Mouse (Mus musculus): ENCODE results near the gene Magi1. TPM values are rescaled to one million over a fixed set of nuclear protein-coding genes. Genes with fewer than 3 reads are reported as not detected.

Magi1 gene
- total and polyA plus RNA-seq, 3 experiments = not detected

DNA sequence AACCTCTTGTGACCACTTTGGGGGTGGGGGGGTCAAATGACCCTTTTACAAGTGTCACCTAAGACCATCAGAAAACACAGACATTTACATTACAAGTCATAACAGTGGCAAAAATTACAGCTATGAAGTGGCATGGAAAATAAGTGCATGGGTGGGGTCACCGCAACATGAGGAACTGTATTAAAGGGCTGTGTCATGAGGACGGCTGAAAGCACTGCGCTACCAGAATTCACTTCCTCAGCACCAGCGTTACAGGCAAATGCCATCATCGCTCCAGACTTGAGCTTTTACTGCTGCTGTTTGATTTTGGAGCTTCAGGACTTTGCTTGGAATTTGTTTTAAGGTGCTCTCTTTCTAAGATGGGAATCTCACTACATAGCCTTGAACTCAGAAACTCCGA lies 62.0 kb downstream of the Magi1 start:
- Histone ChIP-seq H3K9me3 (replicated peaks; ENCODE audit: insufficient read depth, low read length) (no peaks in the 10 kb centered on the region), H3K27me3 (ENCODE audit: control insufficient read depth in 1 of 2, insufficient read depth in 2 of 2, low read length in 2 of 2) (no peaks in the 10 kb centered on the region), H3K9ac (ENCODE audit: control insufficient read depth, low read depth, low read length, poor library complexity, severe bottlenecking) (no peak overlapping the region), H3K4me1 (ENCODE audit: control insufficient read depth in 1 of 2, insufficient read depth in 2 of 2, low read length in 2 of 2) (no peaks in the 10 kb centered on the region), H3K27ac (ENCODE audit: control insufficient read depth, low read depth, low read length) (no peak overlapping the region), H3K36me3 (ENCODE audit: control insufficient read depth in 1 of 2, insufficient read depth in 2 of 2, low read length in 2 of 2) (no peaks in the 10 kb centered on the region), H3K4me3 (ENCODE audit: control insufficient read depth in 1 of 2, insufficient read depth in 1 of 2, low read depth in 2 of 2, low read length in 2 of 2) (no peak overlapping the region), H3K79me2 (ENCODE audit: control insufficient read depth, insufficient read depth, low read length, poor library complexity) (no peaks in the 10 kb centered on the region)
- TF ChIP-seq ZC3H11A (IDR thresholded peaks at IDR 0.05; ENCODE audit: low read depth, low read length) (no peak), UBTF (IDR thresholded peaks at IDR 0.05; ENCODE audit: borderline replicate concordance, insufficient read depth, low read depth, low read length) (no peak), TCF12 (IDR thresholded peaks at IDR 0.05; ENCODE audit: low read depth, low read length) (no peak), POLR2AphosphoS5 (IDR thresholded peaks at IDR 0.05; ENCODE audit: borderline replicate concordance, low read depth, low read length) (no peak), KAT2A (conservative IDR thresholded peaks at IDR 0.05; ENCODE audit: low read depth, low read length) (no peak), MAFK (IDR thresholded peaks at IDR 0.05; ENCODE audit: borderline replicate concordance, low read depth, low read length) (no peak), RAD21 (IDR thresholded peaks at IDR 0.05; ENCODE audit: low read depth, low read length) (no peak), MAX (IDR thresholded peaks at IDR 0.05; ENCODE audit: low read length) (no peak), MYC (IDR thresholded peaks at IDR 0.05; ENCODE audit: low read depth, low read length) (no peak), POLR2A (IDR thresholded peaks at IDR 0.05; ENCODE audit: control insufficient read depth in 1 of 2, insufficient read depth in 1 of 2, low read depth in 1 of 2, low read length in 2 of 2, poor library complexity in 1 of 2) (no peak)
- no peak for DNase-seq (ENCODE audit: low read depth, low spot score)

DNA sequence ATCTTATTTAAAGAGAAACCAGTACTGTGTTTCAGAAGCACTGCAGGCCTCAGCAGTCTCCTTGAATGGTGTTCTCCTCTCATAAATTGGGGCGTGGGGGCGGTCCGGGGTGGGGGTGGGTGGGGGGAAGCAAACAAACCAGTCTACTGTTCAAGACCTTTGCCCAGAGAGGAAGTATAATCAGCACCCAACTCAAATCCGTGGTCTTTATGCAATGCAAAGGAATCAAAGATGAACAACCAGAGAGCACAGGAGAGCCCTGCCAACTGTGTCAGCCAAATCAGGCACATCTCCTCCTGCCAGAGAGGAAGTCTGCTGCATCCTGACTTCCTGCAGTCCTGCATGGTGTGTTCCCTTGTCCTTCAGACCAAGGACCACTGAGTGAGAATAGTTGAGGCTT lies 65.6 kb downstream of the Magi1 start:
- Histone ChIP-seq H3K4me3 (ENCODE audit: control insufficient read depth in 1 of 2, insufficient read depth in 1 of 2, low read depth in 2 of 2, low read length in 2 of 2) (no peak overlapping the region), H3K27me3 (ENCODE audit: control insufficient read depth in 1 of 2, insufficient read depth in 2 of 2, low read length in 2 of 2) (no peaks in the 10 kb centered on the region), H3K79me2 (ENCODE audit: control insufficient read depth, insufficient read depth, low read length, poor library complexity) (no peaks in the 10 kb centered on the region), H3K9ac (ENCODE audit: control insufficient read depth, low read depth, low read length, poor library complexity, severe bottlenecking) (no peak overlapping the region), H3K27ac (ENCODE audit: control insufficient read depth, low read depth, low read length) (no peak overlapping the region), H3K36me3 (ENCODE audit: control insufficient read depth in 1 of 2, insufficient read depth in 2 of 2, low read length in 2 of 2) (no peaks in the 10 kb centered on the region), H3K9me3 (replicated peaks; ENCODE audit: insufficient read depth, low read length) (no peaks in the 10 kb centered on the region), H3K4me1 (ENCODE audit: control insufficient read depth in 1 of 2, insufficient read depth in 2 of 2, low read length in 2 of 2) (no peaks in the 10 kb centered on the region)
- no peak for DNase-seq (ENCODE audit: low read depth, low spot score)
- TF ChIP-seq CHD1 (IDR thresholded peaks at IDR 0.05; ENCODE audit: low read depth, low read length) (no peak), USF1 (IDR thresholded peaks at IDR 0.05; ENCODE audit: low read depth, low read length) (no peak), MAZ (IDR thresholded peaks at IDR 0.05; ENCODE audit: low read depth, low read length) (no peak), CTCF (IDR thresholded peaks at IDR 0.05 in 2 of 3, conservative IDR thresholded peaks at IDR 0.05 in 1 of 3; ENCODE audit: control insufficient read depth in 1 of 3, insufficient read depth in 1 of 3, low read depth in 2 of 3, low read length in 3 of 3, poor library complexity in 1 of 3, severe bottlenecking in 1 of 3) (no peak), JUND (IDR thresholded peaks at IDR 0.05; ENCODE audit: low read depth, low read length) (no peak), MXI1 (IDR thresholded peaks at IDR 0.05; ENCODE audit: low read depth, low read length) (no peak), HCFC1 (IDR thresholded peaks at IDR 0.05; ENCODE audit: low read depth, low read length) (no peak), BHLHE40 (IDR thresholded peaks at IDR 0.05; ENCODE audit: borderline replicate concordance, low read depth, low read length) (no peak), POLR2A (IDR thresholded peaks at IDR 0.05; ENCODE audit: control insufficient read depth in 1 of 2, insufficient read depth in 1 of 2, low read depth in 1 of 2, low read length in 2 of 2, poor library complexity in 1 of 2) (no peak), ZKSCAN1 (IDR thresholded peaks at IDR 0.05; ENCODE audit: low read depth, low read length) (no peak), TBP (IDR thresholded peaks at IDR 0.05; ENCODE audit: low read depth, low read length) (no peak), MEF2A (IDR thresholded peaks at IDR 0.05; ENCODE audit: extremely low read depth, insufficient replicate concordance, low read depth, low read length, poor library complexity, severe bottlenecking) (no peak), UBTF (IDR thresholded peaks at IDR 0.05; ENCODE audit: borderline replicate concordance, insufficient read depth, low read depth, low read length) (no peak), TCF12 (IDR thresholded peaks at IDR 0.05; ENCODE audit: low read depth, low read length) (no peak), MYC (IDR thresholded peaks at IDR 0.05; ENCODE audit: low read depth, low read length) (no peak), GATA1 (IDR thresholded peaks at IDR 0.05; ENCODE audit: low read depth, low read length) (no peak), NELFE (IDR thresholded peaks at IDR 0.05; ENCODE audit: low read depth, low read length) (no peak), EP300 (IDR thresholded peaks at IDR 0.05; ENCODE audit: low read depth in 1 of 2, low read length in 2 of 2) (no peak), POLR2AphosphoS5 (IDR thresholded peaks at IDR 0.05; ENCODE audit: borderline replicate concordance, low read depth, low read length) (no peak)

All from MEL (cell line).